Mouse (Mus musculus) heart, postnatal 0 days (tissue): Measurements from ENCODE around the gene Anxa8.

ENCODE experiments used
- CTCF ChIP-seq: IDR thresholded peaks from 2 replicates; pipeline ENCODE4 v1.5.1; 2016; ENCODE audit warnings: antibody characterized with exemption, control low read depth, low read depth
- EP300 ChIP-seq: IDR thresholded peaks from 2 replicates; pipeline ENCODE4 v1.6.1; 2016; ENCODE audit warnings: antibody characterized with exemption, low read depth

DNA sequence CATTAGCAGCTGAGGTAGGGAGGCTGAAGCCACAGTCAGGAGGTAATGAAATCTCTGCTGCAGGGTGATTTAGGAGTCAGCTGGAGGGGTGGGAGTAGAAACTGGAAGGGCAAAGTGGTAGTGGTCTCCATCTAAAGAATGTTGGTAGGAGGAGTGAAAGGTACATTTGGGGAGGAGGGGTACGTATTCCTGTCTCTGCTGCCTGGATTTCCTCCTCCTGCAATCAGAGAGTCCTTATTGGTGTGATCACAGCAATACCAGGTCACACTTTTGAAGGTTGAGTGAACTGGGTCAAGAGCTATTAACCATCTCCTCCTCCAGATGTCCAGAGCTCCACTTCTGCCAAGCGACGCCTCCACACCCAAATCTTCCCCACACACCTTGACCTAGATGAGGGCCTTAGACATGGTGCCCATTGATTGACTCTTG is 35.2 kb downstream of the Anxa8 start:
- TF ChIP-seq EP300 = no peak
- TF ChIP-seq CTCF = no peak
